Mouse (Mus musculus): ENCODE data around the gene Smco3. TPM values are rescaled to one million over a fixed set of nuclear protein-coding genes. Genes with fewer than 3 reads are reported as not detected.
A peak's percentile ranks its signal among the peaks of the same experiment; 100 is the strongest.
"Not testable (repeated sequence)": the region's sequence is repeated elsewhere in the genome, so short reads cannot be mapped to it uniquely, and the experiment has no call there.

Gene Smco3
- polyA plus RNA-seq, 1 experiment, result 0.74 TPM

- no peak overlapping the region for H3K27ac ChIP-seq (ENCODE audit: insufficient read depth, low read depth, low read length)
- H3K4me1 ChIP-seq (ENCODE audit: control insufficient read depth, insufficient read depth, low read length), result peaks cover 10% of the 10 kb centered on the region
- TF ChIP-seq POLR2A (IDR thresholded peaks at IDR 0.05; ENCODE audit: borderline replicate concordance, low read depth, low read length), result no peak
- no peak for TF ChIP-seq CTCF (IDR thresholded peaks at IDR 0.05; ENCODE audit: low read depth, low read length)
Observed at GRCm38 (mm10) chr6:136801274-136801673, 34.0 kb downstream of the Smco3 start.

GRCm38 (mm10) chr6:136800710-136801109, 34.5 kb downstream of the Smco3 start:
- peaks cover 6% of the 10 kb centered on the region for H3K4me1 ChIP-seq (ENCODE audit: control insufficient read depth, insufficient read depth, low read length)
- H3K4me3 ChIP-seq (ENCODE audit: insufficient read depth, low read length), result no peak overlapping the region
- no peak for TF ChIP-seq CTCF (IDR thresholded peaks at IDR 0.05; ENCODE audit: low read depth, low read length)
- no peak overlapping the region for H3K27ac ChIP-seq (ENCODE audit: insufficient read depth, low read depth, low read length)

More at GRCm38 (mm10) chr6:136801274-136801673, 34.0 kb downstream of the Smco3 start:
- no peak overlapping the region for H3K4me3 ChIP-seq (ENCODE audit: insufficient read depth, low read length)

- not testable (repeated sequence) for H3K27ac ChIP-seq (ENCODE audit: insufficient read depth, low read depth, low read length); H3K4me3 ChIP-seq (ENCODE audit: insufficient read depth, low read length); H3K4me1 ChIP-seq (ENCODE audit: control insufficient read depth, insufficient read depth, low read length)
Observed at GRCm38 (mm10) chr6:136797874-136798693, 37.2 kb downstream of the Smco3 start.

GRCm38 (mm10) chr6:136795850-136796249, 39.4 kb downstream of the Smco3 start:
- Histone ChIP-seq H3K4me3 (ENCODE audit: insufficient read depth, low read length) (no peak overlapping the region), H3K4me1 (ENCODE audit: control insufficient read depth, insufficient read depth, low read length) (peaks cover 6% of the 10 kb centered on the region; the same call in 1 of the 2 replicates), H3K27ac (ENCODE audit: insufficient read depth, low read depth, low read length) (no peak overlapping the region)
- TF ChIP-seq CTCF (IDR thresholded peaks at IDR 0.05; ENCODE audit: low read depth, low read length) (no peak), POLR2A (IDR thresholded peaks at IDR 0.05; ENCODE audit: borderline replicate concordance, low read depth, low read length) (no peak)

GRCm38 (mm10) chr6:136795110-136795509, 40.1 kb downstream of the Smco3 start:
- Histone ChIP-seq H3K4me1 (ENCODE audit: control insufficient read depth, insufficient read depth, low read length) (peaks cover 6% of the 10 kb centered on the region; the same call in 1 of the 2 replicates), H3K4me3 (ENCODE audit: insufficient read depth, low read length) (no peak overlapping the region), H3K27ac (ENCODE audit: insufficient read depth, low read depth, low read length) (no peak overlapping the region)
- TF ChIP-seq POLR2A (IDR thresholded peaks at IDR 0.05; ENCODE audit: borderline replicate concordance, low read depth, low read length) (no peak), CTCF (IDR thresholded peaks at IDR 0.05; ENCODE audit: low read depth, low read length) (no peak)

GRCm38 (mm10) chr6:136793831-136794525, 41.3 kb downstream of the Smco3 start:
- no peak for TF ChIP-seq CTCF (IDR thresholded peaks at IDR 0.05; ENCODE audit: low read depth, low read length)
- Histone ChIP-seq H3K4me3 (ENCODE audit: insufficient read depth, low read length) (peak overlapping the region; percentile 18; the same call in 1 of the 2 replicates), H3K27ac (ENCODE audit: insufficient read depth, low read depth, low read length) (no peak overlapping the region), H3K4me1 (ENCODE audit: control insufficient read depth, insufficient read depth, low read length) (peaks cover 6% of the 10 kb centered on the region; the same call in 1 of the 2 replicates)

- no peak for TF ChIP-seq CTCF (IDR thresholded peaks at IDR 0.05; ENCODE audit: low read depth, low read length)
- no peak for TF ChIP-seq POLR2A (IDR thresholded peaks at IDR 0.05; ENCODE audit: borderline replicate concordance, low read depth, low read length)
- no peak overlapping the region for H3K4me3 ChIP-seq (ENCODE audit: insufficient read depth, low read length)
- peaks cover 6% of the 10 kb centered on the region; the same call in 1 of the 2 replicates for H3K4me1 ChIP-seq (ENCODE audit: control insufficient read depth, insufficient read depth, low read length)
- H3K27ac ChIP-seq (ENCODE audit: insufficient read depth, low read depth, low read length), result no peak overlapping the region
Observed at GRCm38 (mm10) chr6:136792884-136793758, 42.1 kb downstream of the Smco3 start.

- no peak overlapping the region for H3K27ac ChIP-seq (ENCODE audit: insufficient read depth, low read depth, low read length)
- H3K4me3 ChIP-seq (ENCODE audit: insufficient read depth, low read length), result no peak overlapping the region
- H3K4me1 ChIP-seq (ENCODE audit: control insufficient read depth, insufficient read depth, low read length), result peaks cover 6% of the 10 kb centered on the region; the same call in 1 of the 2 replicates
- TF ChIP-seq POLR2A (IDR thresholded peaks at IDR 0.05; ENCODE audit: borderline replicate concordance, low read depth, low read length) (no peak), CTCF (IDR thresholded peaks at IDR 0.05; ENCODE audit: low read depth, low read length) (no peak)
Observed at GRCm38 (mm10) chr6:136789391-136789971, 45.8 kb downstream of the Smco3 start.

- H3K4me1 ChIP-seq (ENCODE audit: control insufficient read depth, insufficient read depth, low read length), result no peaks in the 10 kb centered on the region
- TF ChIP-seq CTCF (IDR thresholded peaks at IDR 0.05; ENCODE audit: low read depth, low read length), result no peak
- no peak overlapping the region for H3K27ac ChIP-seq (ENCODE audit: insufficient read depth, low read depth, low read length)
- no peak overlapping the region for H3K4me3 ChIP-seq (ENCODE audit: insufficient read depth, low read length)
Observed at GRCm38 (mm10) chr6:136782761-136783160, 52.5 kb downstream of the Smco3 start.

Data from bone marrow macrophage, adult 2 months (primary cell).